ENCODE assay signal across 19 mouse cellular contexts in the genomic region with DNA sequence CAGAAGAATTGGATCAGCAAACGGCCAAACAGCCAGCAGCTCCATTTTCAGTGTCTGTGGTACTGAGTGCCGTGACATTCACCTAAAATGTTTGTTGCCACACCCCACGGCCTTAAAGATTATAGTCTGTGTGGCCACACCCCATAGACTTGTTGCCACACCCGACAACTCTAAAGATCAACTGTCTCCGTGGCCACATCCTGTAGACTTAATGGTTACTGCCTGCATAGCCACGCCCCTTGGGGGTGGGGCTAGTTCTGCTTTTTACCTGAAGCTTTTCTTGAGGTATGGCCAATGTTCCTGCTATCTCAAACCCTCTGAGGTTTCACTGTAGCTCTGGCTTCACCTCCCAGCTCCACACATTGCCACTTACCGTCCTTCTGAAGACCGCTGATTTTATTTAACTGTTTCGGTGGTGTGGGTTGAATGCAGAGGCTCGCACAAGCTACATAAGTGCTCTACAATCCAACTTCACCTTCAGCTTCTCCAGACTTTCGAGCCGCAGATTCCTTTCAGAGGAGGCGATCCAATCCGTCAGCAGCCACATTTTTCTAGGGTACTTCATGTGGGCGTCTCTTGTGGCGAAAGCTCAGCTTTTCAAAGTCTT. TPM values are rescaled to one million over a fixed set of nuclear protein-coding genes. Genes with fewer than 3 reads are reported as not detected.
DNase-seq lines count a peak whose midpoint lies in the region; ATAC-seq and TF ChIP-seq lines count a peak whose summit lies in the region.
"Had no signal": no experiment of that assay in that cellular context is flagged by ENCODE, and none has a peak within 500 bp of the region (broad histone marks: within the 10 kb centered on the region; RNA-seq: fewer than 3 reads in every experiment).

No protein-coding gene starts in this region.

- H3K4me2 ChIP-seq in forebrain, embryonic 11.5 days (ENCODE audit: low read depth, low read length, severe bottlenecking), result no peak overlapping the region
- H3K4me2 ChIP-seq: forebrain, embryonic 13.5 days; heart, embryonic 15.5 days; kidney, embryonic 15.5 days; midbrain, embryonic 11.5 days; neural tube, embryonic 13.5 days had no signal

- no peaks in the 10 kb centered on the region for H3K27me3 ChIP-seq in forebrain, embryonic 11.5 days (ENCODE audit: control insufficient read depth, insufficient read depth, low read length)
- H3K27me3 ChIP-seq: forebrain, embryonic 13.5 days; heart, embryonic 15.5 days; kidney, embryonic 15.5 days; neural tube, embryonic 13.5 days; Patski had no signal

- TF ChIP-seq CTCF in lung, adult 2 months (IDR thresholded peaks at IDR 0.05; ENCODE audit: insufficient read depth, low read length), result no peak

- DNase-seq in B cell, adult 2 months, result peak; percentile 73 to 75
- peak; percentile 59 for DNase-seq in ES-CJ7 (ENCODE audit: low read depth, low spot score)
- DNase-seq in lung, adult 2 months, result peak; percentile 11
- DNase-seq in lung, postnatal 36 days, result peak; percentile 44
- DNase-seq in adrenal gland, adult 8-10 months, result no peak
- DNase-seq in embryo, embryonic 10.5 days (ENCODE audit: low spot score), result no peak
- DNase-seq in adrenal gland, adult 2 months, result no peak
- no peak for DNase-seq in forebrain, embryonic 11.5 days (ENCODE audit: low spot score)
- DNase-seq: cerebellum, postnatal 10 days; liver; liver, postnatal 0 days; right cerebral cortex, postnatal 25 days; thymus, postnatal 14 days had no signal

- 73% methylated on average over 16 of the region's 16 CpGs for WGBS in lung, adult 2 months
- 90% methylated on average over 16 of the region's 16 CpGs for WGBS in forebrain, embryonic 11.5 days

- H3K9me3 ChIP-seq in forebrain, embryonic 11.5 days (ENCODE audit: control insufficient read depth, low read length), result no peaks in the 10 kb centered on the region
- H3K9me3 ChIP-seq: forebrain, embryonic 13.5 days; heart, embryonic 15.5 days; kidney, embryonic 15.5 days; neural tube, embryonic 13.5 days had no signal

- H3K27ac ChIP-seq in forebrain, embryonic 11.5 days (ENCODE audit: low read depth, low read length), result no peak overlapping the region
- H3K27ac ChIP-seq: forebrain, embryonic 13.5 days; heart, embryonic 15.5 days; kidney, embryonic 15.5 days; neural tube, embryonic 13.5 days had no signal

- no peak for TF ChIP-seq POLR2A in lung, adult 2 months (IDR thresholded peaks at IDR 0.05; ENCODE audit: borderline replicate concordance, extremely low read depth, low read depth, low read length)

- H3K36me3 ChIP-seq in forebrain, embryonic 11.5 days (ENCODE audit: control insufficient read depth, insufficient read depth, low read length), result no peaks in the 10 kb centered on the region
- H3K36me3 ChIP-seq: heart, embryonic 15.5 days; kidney, embryonic 15.5 days; neural tube, embryonic 13.5 days had no signal

- no peaks in the 10 kb centered on the region for H3K4me1 ChIP-seq in lung, adult 2 months (ENCODE audit: control insufficient read depth, insufficient read depth, low read length)
- no peaks in the 10 kb centered on the region for H3K4me1 ChIP-seq in forebrain, embryonic 11.5 days (replicated peaks; ENCODE audit: control insufficient read depth, insufficient read depth, low read length)
- H3K4me1 ChIP-seq: forebrain, embryonic 13.5 days; heart, embryonic 15.5 days; kidney, embryonic 15.5 days; neural tube, embryonic 13.5 days had no signal

- H3K9ac ChIP-seq in forebrain, embryonic 11.5 days (ENCODE audit: low read length), result no peak overlapping the region
- H3K9ac ChIP-seq: forebrain, embryonic 13.5 days; heart, embryonic 15.5 days; kidney, embryonic 15.5 days; liver, postnatal 0 days; neural tube, embryonic 13.5 days had no signal

- no peak for ATAC-seq in forebrain, embryonic 11.5 days (replicated peaks; ENCODE audit: low FRiP score)
- ATAC-seq: forebrain, embryonic 13.5 days; liver, postnatal 0 days; Patski had no signal

- H3K4me3 ChIP-seq in lung, adult 2 months (replicated peaks; ENCODE audit: extremely low read depth, low read depth, low read length), result peak overlapping the region; percentile 32
- no peak overlapping the region for H3K4me3 ChIP-seq in forebrain, embryonic 11.5 days (ENCODE audit: low read depth, low read length)
- H3K4me3 ChIP-seq: forebrain, embryonic 13.5 days; heart, embryonic 15.5 days; kidney, embryonic 15.5 days; neural tube, embryonic 13.5 days had no signal

RNA-seq across cellular contexts. Expression of gene Arhgap24, which starts 56.5 kb away (rescaled TPM):
- polyA plus RNA-seq in lung, adult 2 months (2012; rRNA removed), result 9.1 and 12.1 TPM in 2 replicates
- total RNA-seq in adrenal gland, adult 8-10 months (2022), result 10 to 100 TPM in 2 of 4 experiments, 1 to 10 TPM in 2; 9.3 to 15.2 (median 11.9) TPM
- total RNA-seq in adrenal gland, adult 2 months (2021), result 10 to 100 TPM; 14.7 to 23.4 TPM
- polyA plus RNA-seq in adrenal gland, adult 2 months (2012; rRNA removed), result 5.5 and 5.6 TPM in 2 replicates
- polyA plus RNA-seq in forebrain, embryonic 11.5 days (2014; fragmentation: Nextera tagmentation; extraction: Ambion mirVana), result 1.9 and 2.1 TPM in 2 replicates

Comparison
In these comparisons a context has a peak if more than half of its experiments do, and no peak if none do; other contexts are left out.
1. DNase-seq: peak in B cell, adult 2 months (2 of 2), ES-CJ7 (single experiment), lung, adult 2 months (single experiment) and lung, postnatal 36 days (single experiment); none in adrenal gland, adult 8-10 months (single experiment), embryo, embryonic 10.5 days (single experiment), adrenal gland, adult 2 months (single experiment) and forebrain, embryonic 11.5 days (single experiment).